ENCODE assay signal across 26 mouse cellular contexts in the genomic region with DNA sequence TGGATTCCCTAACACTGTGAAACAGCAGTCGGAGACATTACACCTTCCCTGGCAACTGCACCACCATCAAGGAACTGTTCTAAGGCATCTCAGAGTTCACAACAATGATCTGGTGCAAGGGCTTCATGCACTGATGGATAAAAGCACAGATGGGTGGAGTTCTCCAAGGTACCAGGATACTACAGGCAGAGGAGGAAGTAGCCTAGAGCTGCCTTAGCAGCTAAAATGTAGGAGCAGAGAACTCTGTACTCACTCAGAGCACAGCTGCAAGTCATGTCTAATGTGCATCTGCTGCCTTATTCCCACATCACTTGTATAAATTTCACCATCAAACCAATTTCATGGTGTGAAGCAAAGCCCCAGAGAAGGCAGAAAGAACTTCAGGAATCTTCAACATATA. TPM values are rescaled to one million over a fixed set of nuclear protein-coding genes. Genes with fewer than 3 reads are reported as not detected.
DNase-seq lines count a peak whose midpoint lies in the region; ATAC-seq and TF ChIP-seq lines count a peak whose summit lies in the region.
"Had no signal": no experiment of that assay in that cellular context is flagged by ENCODE, and none has a peak within 500 bp of the region (broad histone marks: within the 10 kb centered on the region; RNA-seq: fewer than 3 reads in every experiment).

No protein-coding gene starts in this region.

- TF ChIP-seq RAD21 in MEL (IDR thresholded peaks at IDR 0.05; ENCODE audit: low read depth, low read length): no peak

- H3K79me2 ChIP-seq in MEL (ENCODE audit: control insufficient read depth, insufficient read depth, low read length, poor library complexity): peaks cover 23% of the 10 kb centered on the region

- TF ChIP-seq POLR2A in MEL (IDR thresholded peaks at IDR 0.05; ENCODE audit: control insufficient read depth in 1 of 2, insufficient read depth in 1 of 2, low read depth in 1 of 2, low read length in 2 of 2, poor library complexity in 1 of 2): no peak

- H3K27ac ChIP-seq in intestine, embryonic 15.5 days: no peak overlapping the region
- H3K27ac ChIP-seq in intestine, postnatal 0 days (ENCODE audit: low read depth, low read length): no peak overlapping the region
- H3K27ac ChIP-seq in MEL (ENCODE audit: control insufficient read depth, low read depth, low read length): no peak overlapping the region
- H3K27ac ChIP-seq in intestine, embryonic 16.5 days (ENCODE audit: low read length): no peak overlapping the region
- H3K27ac ChIP-seq: embryonic facial prominence, embryonic 12.5 days; forebrain, embryonic 12.5 days; heart, embryonic 13.5 days had no signal

- H3K4me1 ChIP-seq in intestine, embryonic 15.5 days (replicated peaks): peaks cover 5% of the 10 kb centered on the region; the same call in 1 of the 2 replicates
- H3K4me1 ChIP-seq in intestine, postnatal 0 days (replicated peaks; ENCODE audit: control insufficient read depth, insufficient read depth, low read length): no peaks in the 10 kb centered on the region
- H3K4me1 ChIP-seq in MEL (ENCODE audit: control insufficient read depth in 1 of 2, insufficient read depth in 2 of 2, low read length in 2 of 2): no peaks in the 10 kb centered on the region
- peaks cover 3% of the 10 kb centered on the region; the same call in 1 of the 2 replicates for H3K4me1 ChIP-seq in intestine, embryonic 16.5 days (ENCODE audit: control insufficient read depth, insufficient read depth, low read length)
- H3K4me1 ChIP-seq: embryonic facial prominence, embryonic 12.5 days had no signal

- no peak overlapping the region for H3K9ac ChIP-seq in intestine, embryonic 15.5 days
- no peak overlapping the region for H3K9ac ChIP-seq in intestine, postnatal 0 days (ENCODE audit: low read depth, low read length)
- H3K9ac ChIP-seq in MEL (ENCODE audit: control insufficient read depth, low read depth, low read length, poor library complexity, severe bottlenecking): no peak overlapping the region
- H3K9ac ChIP-seq in intestine, embryonic 16.5 days (ENCODE audit: low read depth, low read length): no peak overlapping the region
- H3K9ac ChIP-seq: embryonic facial prominence, embryonic 12.5 days; forebrain, embryonic 12.5 days; heart, embryonic 13.5 days had no signal

- peak; percentile 16; the same call in 1 of the 2 replicates for ATAC-seq in intestine, embryonic 15.5 days
- ATAC-seq in intestine, postnatal 0 days: no peak
- ATAC-seq in intestine, embryonic 16.5 days: 0 out of 2 replicates have a peak, but pooled peaks have one; percentile 21
- ATAC-seq in granulocyte monocyte progenitor cell, adult 5-6 weeks (replicated peaks; ENCODE audit: poor library complexity, severe bottlenecking): no peak
- ATAC-seq: inflammation-experienced regulatory T-cells, adult 6 months; Patski had no signal

- no peaks in the 10 kb centered on the region for H3K9me3 ChIP-seq in intestine, embryonic 15.5 days
- H3K9me3 ChIP-seq in intestine, postnatal 0 days (ENCODE audit: control insufficient read depth): no peaks in the 10 kb centered on the region
- no peaks in the 10 kb centered on the region for H3K9me3 ChIP-seq in MEL (replicated peaks; ENCODE audit: insufficient read depth, low read length)
- H3K9me3 ChIP-seq in intestine, embryonic 16.5 days (ENCODE audit: control insufficient read depth, low read length): no peaks in the 10 kb centered on the region
- H3K9me3 ChIP-seq: embryonic facial prominence, embryonic 12.5 days; forebrain, embryonic 12.5 days; G1E; heart, embryonic 13.5 days had no signal

- no peak for TF ChIP-seq CTCF in intestine, postnatal 0 days (IDR thresholded peaks at IDR 0.05; ENCODE audit: low read depth)
- no peak for TF ChIP-seq CTCF in MEL (IDR thresholded peaks at IDR 0.05 in 2 of 3, conservative IDR thresholded peaks at IDR 0.05 in 1 of 3; ENCODE audit: control insufficient read depth in 1 of 3, insufficient read depth in 1 of 3, low read depth in 2 of 3, low read length in 3 of 3, poor library complexity in 1 of 3, severe bottlenecking in 1 of 3)

- H3K27me3 ChIP-seq in intestine, embryonic 15.5 days (replicated peaks): no peaks in the 10 kb centered on the region
- H3K27me3 ChIP-seq in intestine, postnatal 0 days (replicated peaks; ENCODE audit: control insufficient read depth, insufficient read depth, low read length): no peaks in the 10 kb centered on the region
- H3K27me3 ChIP-seq in MEL (ENCODE audit: control insufficient read depth in 1 of 2, insufficient read depth in 2 of 2, low read length in 2 of 2): no peaks in the 10 kb centered on the region
- H3K27me3 ChIP-seq in intestine, embryonic 16.5 days (replicated peaks; ENCODE audit: control insufficient read depth, insufficient read depth, low read length): no peaks in the 10 kb centered on the region
- H3K27me3 ChIP-seq: embryonic facial prominence, embryonic 12.5 days; forebrain, embryonic 12.5 days; heart, embryonic 13.5 days; Patski had no signal

- DNase-seq in 416B (ENCODE audit: low read depth) (peak; percentile 23), MEL (ENCODE audit: low read depth, low spot score) (peak; percentile 48)
- no peak for DNase-seq in adrenal gland, adult 8-10 months
- no peak for DNase-seq in urinary bladder, adult 18-20 months (ENCODE audit: low spot score in 2 of 2)
- DNase-seq: adrenal gland, adult 2 months; adrenal gland, postnatal 36 days; B cell, adult 2 months; cerebellum, adult 2 months; cerebellum, postnatal 10 days; embryo, embryonic 11 days; gastrocnemius, postnatal 14 days; heart, postnatal 36 days had no signal

- no peak overlapping the region for H3K4me3 ChIP-seq in intestine, embryonic 15.5 days (replicated peaks)
- no peak overlapping the region for H3K4me3 ChIP-seq in intestine, postnatal 0 days (ENCODE audit: low read depth, low read length)
- no peak overlapping the region for H3K4me3 ChIP-seq in MEL (ENCODE audit: control insufficient read depth in 1 of 2, insufficient read depth in 1 of 2, low read depth in 2 of 2, low read length in 2 of 2)
- H3K4me3 ChIP-seq in intestine, embryonic 16.5 days (ENCODE audit: low read length): no peak overlapping the region
- H3K4me3 ChIP-seq: embryonic facial prominence, embryonic 12.5 days; forebrain, embryonic 12.5 days; heart, embryonic 13.5 days had no signal

- H3K4me2 ChIP-seq in intestine, embryonic 15.5 days (replicated peaks): no peak overlapping the region
- no peak overlapping the region for H3K4me2 ChIP-seq in intestine, postnatal 0 days (replicated peaks; ENCODE audit: low read depth)
- H3K4me2 ChIP-seq in intestine, embryonic 16.5 days (ENCODE audit: low read depth, low read length): no peak overlapping the region
- H3K4me2 ChIP-seq: embryonic facial prominence, embryonic 12.5 days; forebrain, embryonic 12.5 days; heart, embryonic 13.5 days had no signal

- no peaks in the 10 kb centered on the region for H3K36me3 ChIP-seq in intestine, embryonic 15.5 days
- H3K36me3 ChIP-seq in intestine, postnatal 0 days (ENCODE audit: control insufficient read depth, insufficient read depth): peaks cover 1% of the 10 kb centered on the region
- peaks cover 0 to 9% of the 10 kb centered on the region in 2 experiments; a peak in 3 of 4 replicates for H3K36me3 ChIP-seq in MEL (ENCODE audit: control insufficient read depth in 1 of 2, insufficient read depth in 2 of 2, low read length in 2 of 2)
- no peaks in the 10 kb centered on the region for H3K36me3 ChIP-seq in intestine, embryonic 16.5 days (ENCODE audit: control insufficient read depth, insufficient read depth, low read length)

- WGBS in intestine, embryonic 15.5 days: 81% methylated on average over 1 of the region's 1 CpGs
- WGBS in intestine, postnatal 0 days: 94% methylated on average over 1 of the region's 1 CpGs
- 97% methylated on average over 1 of the region's 1 CpGs for WGBS in intestine, embryonic 16.5 days

- TF ChIP-seq EP300 in MEL (IDR thresholded peaks at IDR 0.05; ENCODE audit: low read depth in 1 of 2, low read length in 2 of 2): no peak

TF ChIP-seq in MEL, 35 proteins besides CTCF, POLR2A, EP300 and RAD21 (continues in another document):
- TF ChIP-seq HCFC1 (IDR thresholded peaks at IDR 0.05; ENCODE audit: low read depth, low read length) (no peak), NELFE (IDR thresholded peaks at IDR 0.05; ENCODE audit: low read depth, low read length) (no peak), USF1 (IDR thresholded peaks at IDR 0.05; ENCODE audit: low read depth, low read length) (no peak), MXI1 (IDR thresholded peaks at IDR 0.05; ENCODE audit: low read depth, low read length) (no peak), USF2 (IDR thresholded peaks at IDR 0.05; ENCODE audit: borderline replicate concordance in 1 of 2, insufficient read depth in 1 of 2, low read depth in 1 of 2, low read length in 2 of 2) (no peak), TAL1 (IDR thresholded peaks at IDR 0.05; ENCODE audit: low read length) (no peak), MAX (IDR thresholded peaks at IDR 0.05; ENCODE audit: low read length) (no peak), ETS1 (IDR thresholded peaks at IDR 0.05; ENCODE audit: low read depth, low read length) (no peak), SMC3 (IDR thresholded peaks at IDR 0.05; ENCODE audit: low read depth, low read length) (no peak), BHLHE40 (IDR thresholded peaks at IDR 0.05; ENCODE audit: borderline replicate concordance, low read depth, low read length) (no peak)

RNA-seq across cellular contexts. Expression of a gene that starts 38.9 kb away (rescaled TPM):
- 14.9 and 16.8 TPM in 2 replicates for polyA plus RNA-seq in intestine, embryonic 15.5 days (2015; fragmentation: Nextera tagmentation; extraction: Ambion mirVana)
- polyA plus RNA-seq in intestine, postnatal 0 days (2015; fragmentation: Nextera tagmentation; extraction: Ambion mirVana): 8.0 and 8.7 TPM in 2 replicates
- 9.8 and 14.3 TPM in 2 replicates for total RNA-seq in MEL (2012; rRNA removed)
- polyA plus RNA-seq in MEL (2012; ENCODE audit: insufficient read depth in 1 of 2, insufficient read length in 2 of 2, low read depth in 1 of 2, low replicate concordance in 2 of 2, missing spikeins in 1 of 2): 10 to 100 TPM; 16.8 to 19.4 TPM
- 11.2 and 11.3 TPM in 2 replicates for polyA plus RNA-seq in intestine, embryonic 16.5 days (2015; fragmentation: Nextera tagmentation; extraction: Ambion mirVana)
- 23.6 and 27.4 TPM in 2 replicates for total RNA-seq in granulocyte monocyte progenitor cell, adult 5-6 weeks (2014; fragmentation: Nextera tagmentation)
- 28.6 and 29.5 TPM in 2 replicates for total RNA-seq in granulocyte monocyte progenitor cell, adult 5-6 weeks (2017)
- total RNA-seq in adrenal gland, adult 8-10 months (2022): 10 to 100 TPM; 18.6 to 25.2 (median 22.2) TPM

RNA-seq across cellular contexts. Expression of a gene that starts 49.7 kb away (rescaled TPM):
- polyA plus RNA-seq in intestine, embryonic 15.5 days (2015; fragmentation: Nextera tagmentation; extraction: Ambion mirVana): not detected in 2 replicates
- not detected in 2 replicates for polyA plus RNA-seq in intestine, postnatal 0 days (2015; fragmentation: Nextera tagmentation; extraction: Ambion mirVana)
- total RNA-seq in MEL (2012; rRNA removed): not detected in 2 replicates
- not detected for polyA plus RNA-seq in MEL (2012; ENCODE audit: insufficient read depth in 1 of 2, insufficient read length in 2 of 2, low read depth in 1 of 2, low replicate concordance in 2 of 2, missing spikeins in 1 of 2)
- polyA plus RNA-seq in intestine, embryonic 16.5 days (2015; fragmentation: Nextera tagmentation; extraction: Ambion mirVana): not detected in 2 replicates
- not detected in 2 replicates for total RNA-seq in granulocyte monocyte progenitor cell, adult 5-6 weeks (2014; fragmentation: Nextera tagmentation)
- not detected in 2 replicates for total RNA-seq in granulocyte monocyte progenitor cell, adult 5-6 weeks (2017)
- not detected for total RNA-seq in adrenal gland, adult 8-10 months (2022)
- total RNA-seq: adrenal gland, adult 2 months; adrenal gland, postnatal 36 days; G1E; gastrocnemius, postnatal 14 days; heart, postnatal 36 days had no signal
- polyA plus RNA-seq: adrenal gland, adult 2 months; CD4-positive, CD25-positive, alpha-beta regulatory T cell, adult 4 months; cerebellum, adult 2 months; G1E; gonadal fat pad, adult 2 months; heart, embryonic 13.5 days; heart, postnatal 0 days; hindbrain, embryonic 11.5 days; inflammation-experienced regulatory T-cells, adult 6 months; Patski had no signal

Comparison
In these comparisons a context has a peak if more than half of its experiments do, and no peak if none do; other contexts are left out.
1. ATAC-seq: peak in intestine, embryonic 15.5 days (single experiment) and intestine, embryonic 16.5 days (single experiment); none in intestine, postnatal 0 days (single experiment) and granulocyte monocyte progenitor cell, adult 5-6 weeks (single experiment).
2. DNase-seq: peak in 416B (single experiment) and MEL (single experiment); none in adrenal gland, adult 8-10 months (single experiment) and urinary bladder, adult 18-20 months (0 of 2).